Mouse (Mus musculus): Measurements from ENCODE around the gene Strap.

DNA sequence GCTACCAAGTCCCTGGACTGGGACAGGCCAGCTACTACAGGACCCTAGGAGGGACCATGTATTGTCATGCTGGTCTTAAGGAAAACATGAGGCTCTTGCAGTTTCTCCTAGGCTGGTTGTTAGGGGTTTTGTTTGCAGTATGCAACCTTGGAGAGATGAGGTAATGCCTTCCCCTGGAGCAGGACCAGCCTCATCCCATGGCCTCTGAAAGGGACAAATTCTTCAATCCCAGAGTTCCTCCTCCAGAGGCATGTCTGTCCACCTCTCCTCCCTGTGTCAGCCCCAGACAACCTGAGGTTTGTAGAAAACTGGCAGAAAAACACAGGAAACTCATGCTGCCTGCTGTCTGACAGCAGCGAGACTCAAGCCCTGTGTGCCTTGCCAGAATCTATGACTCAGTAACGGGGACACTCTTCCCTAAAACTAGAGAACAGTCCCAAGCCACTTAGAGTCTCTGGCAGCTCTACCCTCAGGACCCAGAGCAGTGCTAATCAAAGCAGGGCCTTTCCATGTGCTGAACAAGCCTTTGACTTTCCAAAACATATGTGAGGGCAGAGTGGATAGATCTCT is 44.2 kb upstream of the Strap start:
- TF ChIP-seq CTCF (IDR thresholded peaks at IDR 0.05; ENCODE audit: low read depth), result no peak
- TF ChIP-seq EP300 (optimal IDR thresholded peaks at IDR 0.05), result no peak

Measured in stomach, postnatal 0 days (tissue).